Mouse (Mus musculus): ENCODE data around the gene Hspa4. TPM values are rescaled to one million over a fixed set of nuclear protein-coding genes. Genes with fewer than 3 reads are reported as not detected.
"Not testable (repeated sequence)": the region's sequence is repeated elsewhere in the genome, so short reads cannot be mapped to it uniquely, and the experiment has no call there.

Gene Hspa4
- total RNA-seq (2021) = 100 to 1,000 TPM; 150 to 168 TPM
- long read RNA-seq, experiment 1, full-length matches to known transcripts = 60 of 83 reads
- long read RNA-seq, experiment 1, partial matches to known transcripts = 8 of 83 reads
- long read RNA-seq, experiment 1, other reads (novel, unspliced or antisense) = 15 of 83 reads
- long read RNA-seq, experiment 2, full-length matches to known transcripts = 272 of 312 reads
- long read RNA-seq, experiment 2, partial matches to known transcripts = 7 of 312 reads
- long read RNA-seq, experiment 2, other reads (novel, unspliced or antisense) = 33 of 312 reads

GRCm38 (mm10) chr11:53300330-53301166 is at the start of gene Hspa4:
Hspa4 (minus strand) TSS chr11:53300457.
- peak; percentile 92 to 95 for DNase-seq (ENCODE audit: low spot score in 2 of 2)

DNA sequence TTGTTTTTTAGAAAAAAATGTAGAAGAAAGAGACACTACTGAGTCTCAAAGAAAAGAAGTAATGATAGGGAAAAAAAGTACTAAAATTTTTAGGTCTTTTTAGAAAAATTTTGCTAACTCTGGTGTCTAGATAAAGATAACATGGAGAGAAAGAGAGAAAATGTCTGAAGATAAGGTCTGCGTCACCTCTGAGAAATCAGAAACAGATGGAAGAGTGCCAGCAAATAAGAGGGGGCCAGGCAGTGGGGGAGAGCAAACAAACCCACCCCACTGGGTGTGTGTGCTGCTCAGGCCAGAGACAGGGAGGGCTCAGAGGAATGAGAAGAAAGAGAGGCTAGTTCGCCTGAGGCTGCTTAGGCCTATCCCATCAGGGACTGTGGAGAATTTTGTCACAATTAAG is 45.5 kb upstream of the Hspa4 start:
- DNase-seq (ENCODE audit: low spot score in 2 of 2) = no peak

- no peak for DNase-seq (ENCODE audit: low spot score in 2 of 2)
Observed at GRCm38 (mm10) chr11:53345328-53345727, 45.1 kb upstream of the Hspa4 start.

DNA sequence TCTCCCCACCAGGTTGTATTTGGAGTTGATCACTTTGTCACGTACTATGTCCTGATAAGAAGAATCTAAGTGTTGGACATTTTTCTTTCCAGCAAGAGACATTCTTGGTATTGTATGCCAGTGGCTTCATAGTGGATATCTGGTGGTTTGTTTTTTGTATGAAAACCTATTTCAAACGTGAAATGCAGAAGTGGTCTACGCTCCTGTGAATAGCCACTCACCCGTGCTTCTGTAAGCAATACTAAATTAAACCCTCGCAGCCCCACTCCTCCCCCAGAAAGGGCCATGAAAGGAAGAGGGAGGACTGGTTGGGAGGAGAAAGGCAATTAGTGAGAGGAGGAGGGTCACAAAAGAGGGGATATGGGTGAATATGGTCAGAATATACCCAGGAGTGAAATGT is 42.5 kb upstream of the Hspa4 start:
- no peak for DNase-seq (ENCODE audit: low spot score in 2 of 2)

DNA sequence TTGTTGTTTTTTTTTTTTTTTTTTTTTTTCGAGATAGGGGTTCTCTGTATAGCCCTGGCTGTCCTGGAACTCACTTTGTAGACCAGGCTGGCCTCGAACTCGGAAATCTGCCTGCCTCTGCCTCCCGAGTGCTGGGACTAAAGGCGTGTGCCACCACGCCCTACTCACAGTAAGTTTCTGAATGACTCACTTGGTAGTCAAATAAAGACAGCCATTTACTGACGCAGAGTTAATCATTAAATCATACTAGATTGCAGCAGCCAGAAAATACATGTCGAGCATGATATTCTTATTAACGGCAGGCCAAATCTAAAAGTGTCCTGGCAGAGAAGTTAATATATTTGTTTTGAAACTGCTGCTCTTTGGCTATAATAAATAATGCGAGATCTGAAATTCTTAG is 40.8 kb upstream of the Hspa4 start:
- not testable (repeated sequence) for DNase-seq (ENCODE audit: low spot score in 2 of 2)

GRCm38 (mm10) chr11:53337684-53338083 is 37.4 kb upstream of the Hspa4 start:
- no peak for DNase-seq (ENCODE audit: low spot score in 2 of 2)

GRCm38 (mm10) chr11:53336924-53337323 is 36.7 kb upstream of the Hspa4 start:
- DNase-seq (ENCODE audit: low spot score in 2 of 2) = no peak

DNA sequence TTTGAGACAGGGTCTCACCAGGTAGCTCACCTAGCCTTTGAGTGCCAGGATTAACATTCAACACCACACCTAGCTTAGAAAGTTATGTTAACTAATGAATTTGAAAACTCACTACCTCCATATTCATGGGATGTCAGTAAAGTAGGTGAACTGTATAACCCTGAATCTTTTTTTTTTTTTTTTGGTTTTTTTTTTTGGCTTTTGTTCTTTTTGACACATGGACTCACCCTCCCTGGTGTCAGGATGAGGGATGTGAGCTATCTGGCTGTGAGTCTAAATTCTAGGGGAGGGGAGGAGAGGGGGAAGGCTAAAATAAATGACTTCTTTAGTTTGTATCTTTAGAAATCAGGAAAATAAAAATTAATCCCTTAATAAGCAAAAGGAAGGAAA is 35.9 kb upstream of the Hspa4 start:
- DNase-seq (ENCODE audit: low spot score in 2 of 2) = no peak

DNA sequence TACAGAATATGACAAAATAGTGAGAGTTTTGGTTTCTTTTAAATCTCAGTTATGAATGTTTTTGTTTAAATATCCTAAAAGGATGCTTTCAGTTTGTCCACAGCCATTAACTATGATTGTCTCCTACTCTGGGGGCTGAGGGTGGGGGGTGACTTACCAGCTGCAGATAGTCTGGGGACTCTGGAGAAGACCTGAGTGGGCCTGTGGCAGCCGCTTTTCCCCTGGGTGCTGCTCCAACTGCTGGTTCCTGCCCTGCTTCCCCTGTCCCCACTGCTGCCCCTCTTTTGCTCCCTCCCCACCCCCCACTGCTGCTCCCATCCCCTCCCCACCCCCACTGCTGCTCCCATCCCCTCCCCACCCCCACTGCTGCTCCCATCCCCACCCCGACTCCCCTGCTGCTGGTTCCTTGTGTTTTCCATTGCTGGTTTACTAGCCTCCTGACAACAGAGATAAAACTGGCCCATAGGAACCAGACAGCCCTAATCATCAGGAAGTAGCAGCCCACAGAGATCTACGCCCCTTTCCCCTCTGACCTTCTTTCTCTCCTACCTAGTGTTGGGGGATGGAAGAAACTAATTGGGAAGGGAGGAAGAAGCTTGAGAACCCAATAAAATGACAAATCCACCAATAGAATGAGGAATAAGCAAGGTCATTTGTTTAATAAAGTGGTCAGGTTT is 35.4 kb upstream of the Hspa4 start:
- DNase-seq (ENCODE audit: low spot score in 2 of 2) = no peak

GRCm38 (mm10) chr11:53332076-53332680 is 31.9 kb upstream of the Hspa4 start:
- no peak for DNase-seq (ENCODE audit: low spot score in 2 of 2)

- no peak for DNase-seq (ENCODE audit: low spot score in 2 of 2)
Observed at GRCm38 (mm10) chr11:53331121-53331520, 30.9 kb upstream of the Hspa4 start.

- DNase-seq (ENCODE audit: low spot score in 2 of 2) = no peak
Observed at GRCm38 (mm10) chr11:53330325-53330724, 30.1 kb upstream of the Hspa4 start.

DNA sequence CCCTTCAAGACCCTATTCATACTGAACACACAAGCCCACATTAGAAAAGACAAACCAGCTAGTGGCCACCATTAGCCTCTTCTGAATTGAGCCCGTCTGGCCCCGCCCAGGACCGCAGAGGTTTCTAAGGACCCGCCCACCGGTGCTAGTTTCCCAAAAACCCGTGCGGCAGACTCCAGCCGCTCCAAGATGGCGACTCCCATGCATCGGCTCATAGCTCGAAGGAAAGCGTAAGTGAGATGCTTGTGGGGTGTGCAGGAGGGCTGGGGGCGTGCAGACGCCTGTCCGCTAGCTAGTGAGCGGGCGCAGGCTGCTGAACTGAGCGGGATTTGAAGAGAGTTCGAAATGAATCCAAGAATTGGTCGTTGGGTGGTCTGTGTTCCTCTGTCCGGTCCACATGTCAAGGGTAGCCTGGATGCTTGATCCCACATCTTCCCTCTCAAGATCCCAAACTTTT is 24.3 kb upstream of the Hspa4 start, which contains the start of gene Zcchc10:
Zcchc10 (plus strand) TSS at position 168 of the 457 bp plus-strand sequence.
- peak; percentile 54 to 70 for DNase-seq (ENCODE audit: low spot score in 2 of 2)

DNA sequence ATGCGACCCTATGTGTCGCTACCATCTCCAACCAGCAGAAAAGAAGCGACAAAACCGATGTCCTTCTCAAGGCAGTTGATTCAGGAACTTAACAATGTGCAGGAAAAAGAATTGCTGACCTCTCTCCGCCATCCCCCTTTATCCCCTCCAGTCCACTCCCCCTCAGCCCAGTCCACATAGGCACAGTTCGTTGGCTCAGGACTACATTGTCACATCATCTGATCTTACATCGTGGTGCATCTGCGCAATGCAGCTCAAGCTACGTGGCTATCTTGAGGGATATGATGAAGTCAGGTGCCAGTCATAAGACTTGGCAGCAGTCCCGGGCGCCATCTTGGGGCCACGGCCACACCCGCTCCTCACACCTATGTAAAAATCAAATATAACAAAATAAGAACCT is 19.6 kb upstream of the Hspa4 start:
- DNase-seq (ENCODE audit: low spot score in 2 of 2) = not testable (repeated sequence)

- DNase-seq (ENCODE audit: low spot score in 2 of 2) = not testable (repeated sequence)
Observed at GRCm38 (mm10) chr11:53318568-53318967, 18.3 kb upstream of the Hspa4 start.

GRCm38 (mm10) chr11:53318041-53318440 is 17.8 kb upstream of the Hspa4 start:
- DNase-seq (ENCODE audit: low spot score in 2 of 2) = no peak

DNA sequence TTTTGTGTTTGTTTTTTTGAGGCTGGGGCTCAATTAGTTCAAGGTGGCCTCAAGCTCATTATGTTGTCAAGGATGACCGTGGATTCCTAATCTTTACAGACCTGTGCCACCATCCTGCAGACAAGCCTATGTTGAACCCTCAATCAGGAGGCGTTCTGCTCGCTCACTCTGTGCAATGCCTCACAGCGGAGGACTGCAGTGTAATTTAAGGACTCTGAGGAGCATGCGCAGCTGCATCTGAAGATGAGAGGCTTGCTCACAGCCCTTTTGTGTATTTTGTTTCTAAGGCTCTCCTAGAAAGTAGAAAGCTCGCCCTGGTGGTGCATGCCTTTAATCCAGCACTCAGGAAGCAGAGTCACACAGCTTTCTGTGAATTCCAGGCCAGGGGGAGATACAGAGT is 16.7 kb upstream of the Hspa4 start:
- DNase-seq (ENCODE audit: low spot score in 2 of 2) = no peak

DNA sequence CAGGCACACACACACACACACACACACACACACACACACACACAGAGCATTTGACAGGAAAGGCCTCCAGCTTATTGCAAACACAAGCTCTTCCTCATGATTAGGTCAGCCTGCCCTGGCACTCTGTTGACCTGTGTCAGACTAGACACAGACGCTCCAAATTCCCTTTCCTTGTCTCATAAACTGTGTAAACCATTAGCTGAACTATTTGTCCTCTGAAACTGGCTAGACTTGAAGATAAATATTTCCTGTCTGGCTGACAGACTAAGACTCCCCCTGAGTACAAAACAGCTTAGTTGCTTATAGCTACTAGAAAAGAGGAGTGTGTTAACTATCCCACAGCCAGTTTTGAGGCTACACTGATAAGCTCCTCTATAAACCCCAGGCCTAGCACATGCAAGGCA is 14.5 kb upstream of the Hspa4 start:
- no peak for DNase-seq (ENCODE audit: low spot score in 2 of 2)

DNA sequence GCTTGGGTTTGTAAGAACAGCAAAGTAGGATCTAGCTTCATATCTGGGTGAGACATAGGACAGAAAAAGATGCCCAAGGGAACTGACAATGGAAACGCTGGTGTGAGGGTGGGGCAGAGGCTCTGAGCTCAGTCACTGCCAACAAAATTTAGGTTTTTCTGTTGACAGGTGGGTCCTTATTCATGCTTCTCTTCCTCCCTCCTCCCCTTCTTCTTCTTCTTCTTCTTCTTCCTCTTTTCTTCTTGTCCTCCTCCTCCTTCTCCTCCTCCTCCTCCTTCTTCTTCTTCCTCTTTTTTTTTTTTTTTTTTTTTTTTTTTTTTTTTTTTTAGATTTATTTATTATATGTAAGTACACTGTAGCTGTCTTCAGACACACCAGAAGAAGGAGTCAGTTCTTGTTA is 12.6 kb upstream of the Hspa4 start:
- not testable (repeated sequence) for DNase-seq (ENCODE audit: low spot score in 2 of 2)

DNA sequence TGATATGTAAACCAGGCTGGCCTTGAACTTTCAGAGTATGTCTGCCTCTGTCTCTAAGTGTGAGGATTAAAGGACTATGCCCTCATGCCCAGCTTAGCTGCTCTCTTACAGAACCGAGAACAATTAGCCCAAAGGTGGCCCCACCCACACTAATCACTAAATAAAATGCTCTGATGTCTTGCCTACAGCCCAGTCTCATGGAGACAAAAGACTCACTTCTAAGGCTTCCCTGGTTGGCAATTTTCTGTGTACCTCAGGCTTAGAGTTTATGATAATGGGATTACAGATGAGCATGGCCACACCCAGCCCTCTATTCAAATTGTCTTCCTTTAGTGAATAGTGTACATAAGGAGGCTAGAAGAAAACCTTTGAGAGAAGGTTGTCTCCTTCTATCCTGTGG is 11.1 kb upstream of the Hspa4 start:
- no peak for DNase-seq (ENCODE audit: low spot score in 2 of 2)

- DNase-seq (ENCODE audit: low spot score in 2 of 2) = peak in 1 of 2 experiments; percentile 26
Observed at GRCm38 (mm10) chr11:53308884-53309310, 8.6 kb upstream of the Hspa4 start.

Data from adrenal gland, postnatal 4 days (tissue).